Mouse (Mus musculus): ENCODE measurements at regions not wholly inside any gene's neighbourhood (a gene's known extent, or its start where the extent isn't known, plus 50 kb on each side); places are given as distances from the start of the nearest gene placed in this dataset.
"Not testable (repeated sequence)": the region's sequence is repeated elsewhere in the genome, so short reads cannot be mapped to it uniquely, and the experiment has no call there.

DNA sequence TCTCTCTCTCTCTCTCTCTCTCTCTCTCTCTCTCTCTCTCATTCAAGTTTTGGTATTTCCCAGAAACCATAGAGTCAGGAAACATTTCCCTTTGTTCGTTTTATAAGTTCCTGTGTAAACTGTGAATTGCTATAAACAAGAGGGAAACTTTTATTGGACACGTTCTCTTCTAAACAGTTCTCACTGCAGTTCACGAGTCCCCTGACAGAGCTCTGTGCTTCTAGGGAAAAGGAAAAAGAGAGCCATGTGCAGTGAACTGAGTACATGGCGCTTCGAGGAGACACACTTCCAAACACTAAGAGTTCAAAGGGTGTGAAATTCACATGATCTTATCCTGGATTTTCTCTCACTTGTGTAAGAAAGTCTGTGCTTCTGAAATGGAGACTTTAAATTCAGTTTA, 84.5 kb upstream of the Tars start:
- no peak for DNase-seq (ENCODE audit: low spot score in 2 of 2)

- DNase-seq (ENCODE audit: low spot score in 2 of 2): peak in 1 of 2 experiments; percentile 6
These were observed 79.9 kb upstream of the Tars start for GRCm38 (mm10) chr15:11479166-11479944.

DNA sequence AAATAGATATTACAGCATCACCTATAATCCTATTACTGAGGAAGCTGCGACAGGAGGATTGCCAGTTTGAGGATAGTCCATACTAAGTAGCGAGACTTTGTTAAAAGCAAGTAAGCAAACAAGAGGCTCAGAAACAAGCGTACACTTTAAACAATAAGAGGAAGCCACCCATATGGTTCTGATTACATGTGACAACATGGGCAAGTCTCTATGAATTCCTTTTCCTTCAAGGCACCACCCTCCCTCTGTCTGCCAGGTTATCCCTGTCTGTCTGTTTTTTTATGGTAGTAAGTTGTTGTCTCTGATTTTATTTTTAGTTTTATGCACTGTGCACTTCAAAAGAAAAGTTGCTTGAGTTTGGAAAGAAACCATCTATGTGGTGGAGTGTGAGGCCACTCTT, 76.8 kb upstream of the Tars start:
- no peak for DNase-seq (ENCODE audit: low spot score in 2 of 2)

DNA sequence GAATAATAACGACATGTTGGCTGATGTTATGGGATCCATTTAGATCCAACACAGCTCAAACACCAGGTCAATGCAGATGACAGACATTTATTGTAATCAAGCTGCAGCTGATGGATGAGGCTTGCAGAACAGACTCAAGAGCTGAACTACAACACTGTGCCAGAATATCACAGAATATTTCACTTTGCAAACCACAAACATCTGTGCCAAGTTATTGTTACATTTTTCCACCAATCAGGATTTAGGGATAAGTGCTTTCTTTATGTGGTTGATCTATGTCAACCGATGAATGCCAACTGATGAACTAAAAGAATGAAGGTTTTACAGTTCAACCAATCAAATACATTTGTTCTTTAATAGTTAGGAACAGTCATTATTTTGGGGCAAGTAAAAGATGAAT, 63.9 kb upstream of the Tars start:
- DNase-seq (ENCODE audit: low spot score in 2 of 2): no peak

DNA sequence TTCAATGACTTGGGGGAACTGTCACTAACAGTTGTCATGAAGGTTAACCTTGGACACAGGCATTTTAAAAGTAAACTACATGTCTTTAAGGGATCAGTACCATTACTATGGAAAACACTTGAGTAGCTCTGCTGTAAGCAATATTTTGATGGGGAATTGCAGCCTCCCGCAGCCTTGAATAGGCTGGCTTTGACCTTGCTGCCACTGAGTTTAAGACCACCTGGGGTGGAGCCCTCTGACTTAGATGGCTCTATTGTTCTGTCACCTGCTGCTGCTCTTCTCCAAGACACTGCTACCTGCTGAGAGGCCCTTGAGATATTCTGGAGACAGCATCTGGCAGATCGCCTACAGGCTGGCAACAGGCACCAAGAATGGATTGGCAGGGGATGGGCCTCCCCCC, 62.1 kb upstream of the Tars start:
- not testable (repeated sequence) for DNase-seq (ENCODE audit: low spot score in 2 of 2)

DNA sequence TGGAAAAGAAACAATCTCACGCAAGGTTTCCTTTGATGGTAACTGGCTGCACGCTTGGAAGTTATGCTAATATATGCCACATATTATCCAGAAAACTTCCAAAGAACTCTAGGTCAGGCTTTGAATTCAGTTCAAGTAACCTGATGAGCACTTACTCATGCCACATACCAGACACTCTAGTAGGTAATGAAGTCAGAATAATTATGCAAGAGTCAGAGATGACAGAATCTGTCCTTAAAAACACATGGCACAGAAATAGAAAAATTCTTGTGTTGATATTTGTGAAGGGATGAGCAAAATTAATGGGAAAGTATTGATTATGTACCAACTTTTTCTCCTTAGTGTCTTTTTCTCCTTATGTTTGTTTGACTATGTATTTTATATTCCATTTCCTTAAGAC, 59.8 kb upstream of the Tars start:
- DNase-seq (ENCODE audit: low spot score in 2 of 2): no peak

DNA sequence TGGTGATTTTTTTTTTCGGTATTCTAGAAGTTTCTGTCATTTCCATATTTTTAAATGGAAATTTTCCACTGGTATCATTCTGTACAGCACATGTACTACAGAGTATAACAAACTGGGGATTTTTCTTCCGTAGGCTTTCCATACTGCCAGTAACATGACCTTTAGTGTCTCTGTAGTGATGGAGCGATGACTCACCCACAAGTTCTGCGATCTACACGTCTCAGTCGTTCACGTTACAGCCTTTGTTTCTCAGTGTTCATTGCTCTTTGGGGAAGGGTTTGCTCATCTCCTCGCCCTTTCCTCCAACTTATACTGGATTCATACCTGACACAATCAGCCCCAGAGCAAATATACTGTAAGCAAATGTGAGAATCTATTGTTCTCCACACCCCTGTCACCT, 57.8 kb upstream of the Tars start:
- no peak for DNase-seq (ENCODE audit: low spot score in 2 of 2)

GRCm38 (mm10) chr15:11455982-11456381, 56.5 kb upstream of the Tars start:
- DNase-seq (ENCODE audit: low spot score in 2 of 2): no peak

DNA sequence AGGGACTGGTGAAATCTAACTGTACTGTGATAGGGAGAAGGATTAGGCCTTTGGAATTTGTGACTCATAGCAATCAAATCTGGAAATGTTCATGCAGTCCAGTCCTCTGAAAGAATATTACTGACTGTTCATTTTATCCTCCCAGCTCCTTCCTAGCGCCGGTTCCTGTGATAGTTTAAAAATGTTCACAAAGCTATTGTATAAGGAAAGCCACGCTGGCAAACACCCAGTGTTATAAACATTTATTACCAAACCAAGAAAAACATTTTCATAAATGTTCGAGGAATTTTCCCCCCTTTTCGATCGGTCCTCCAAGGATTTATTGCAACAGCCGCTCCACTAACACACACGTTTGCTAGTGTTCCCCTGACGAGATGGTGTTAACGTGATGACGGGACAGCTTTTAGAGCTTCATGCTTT, 55.9 kb upstream of the Tars start:
- no peak for DNase-seq (ENCODE audit: low spot score in 2 of 2)

- no peak for DNase-seq (ENCODE audit: low spot score in 2 of 2)
These were observed 54.5 kb upstream of the Tars start for GRCm38 (mm10) chr15:11453997-11454396.

DNA sequence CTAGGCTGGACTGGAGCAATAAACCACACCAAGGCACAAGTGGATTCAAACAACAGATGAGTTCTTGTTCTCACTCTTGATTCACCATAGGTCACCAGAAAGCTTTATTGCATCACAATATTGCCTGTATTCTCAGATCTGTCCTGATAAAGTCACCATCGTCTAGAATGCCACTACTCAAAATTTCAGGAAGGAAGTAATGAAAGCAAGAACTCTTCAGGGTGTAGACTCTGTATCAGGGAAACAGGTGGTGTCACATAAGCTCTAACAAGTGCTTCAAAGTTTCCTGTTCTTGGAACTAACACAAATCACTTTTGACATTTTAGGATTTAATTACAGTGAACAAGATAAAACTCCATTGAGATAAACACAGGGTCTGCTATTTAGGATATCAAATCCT, 52.2 kb upstream of the Tars start:
- no peak for DNase-seq (ENCODE audit: low spot score in 2 of 2)

All from left cerebral cortex, adult 18-20 months (tissue).